Mouse (Mus musculus): ENCODE results near the gene Zc4h2.

Gene Zc4h2

GRCm38 (mm10) chrX:95657804-95658599 is at the start of gene Zc4h2:
Gene Zc4h2 (minus strand): TSS chrX:95658509.
- peak; percentile 97 for DNase-seq

GRCm38 (mm10) chrX:95687119-95687518 is 28.8 kb upstream of the Zc4h2 start:
- no peak for DNase-seq

GRCm38 (mm10) chrX:95682206-95682605 is 23.9 kb upstream of the Zc4h2 start:
- DNase-seq = no peak

- DNase-seq = no peak
Measured at GRCm38 (mm10) chrX:95658600-95659084, 333 bp upstream of the Zc4h2 start.

GRCm38 (mm10) chrX:95600609-95601008 is 57.7 kb downstream of the Zc4h2 start:
- no peak for DNase-seq
